Mouse (Mus musculus) small intestine, adult 2 months (tissue): ENCODE data around the gene Mybl2. TPM values are rescaled to one million over a fixed set of nuclear protein-coding genes. Genes with fewer than 3 reads are reported as not detected.

ENCODE experiments used
- H3K27ac ChIP-seq: fragments of 200-500 bp; 2 replicates; pipeline ENCODE4 v1.5.1; 2012; ENCODE audit warnings: low read depth, low read length, control low read depth, inconsistent platforms; ENCODE audit not compliant: insufficient read depth
- H3K27me3 ChIP-seq: fragments of 200-500 bp; 2 replicates; pipeline ENCODE4 v1.6.1; 2012; ENCODE audit warnings: mild to moderate bottlenecking, moderate library complexity, low read length, inconsistent platforms; ENCODE audit not compliant: control insufficient read depth, insufficient read depth
- H3K36me3 ChIP-seq: fragments of 200-500 bp; 2 replicates; pipeline ENCODE4 v1.6.1; 2012; ENCODE audit warnings: mild to moderate bottlenecking, low read length, control low read depth, inconsistent platforms; ENCODE audit not compliant: control insufficient read depth, insufficient read depth
- H3K4me1 ChIP-seq: fragments of 200-500 bp; 2 replicates; pipeline ENCODE4 v1.6.1; 2012; ENCODE audit warnings: low read length, inconsistent platforms, mixed read lengths; ENCODE audit not compliant: control insufficient read depth, insufficient read depth, insufficient read length
- H3K4me3 ChIP-seq: fragments of 200-500 bp; 2 replicates; pipeline ENCODE4 v1.5.1; 2012; ENCODE audit warnings: low read depth, mild to moderate bottlenecking, control low read depth, inconsistent platforms, low read length, moderate library complexity
- CTCF ChIP-seq: fragments of 200-500 bp; IDR thresholded peaks from 2 replicates; pipeline ENCODE4 v1.5.1; 2012; ENCODE audit warnings: low read depth, mild to moderate bottlenecking, control low read depth, inconsistent platforms, low read length, moderate library complexity, mixed read lengths; ENCODE audit not compliant: insufficient replicate concordance, insufficient read length; ENCODE audit errors: extremely low read depth
- POLR2A ChIP-seq: fragments of 200-500 bp; IDR thresholded peaks from 2 replicates; pipeline ENCODE4 v1.6.1; 2012; ENCODE audit warnings: low read depth, mild to moderate bottlenecking, control low read depth, inconsistent platforms, low read length, moderate library complexity
- WGBS: fragments of 180-500 bp; shearing (Covaris S2); methylation state at CpG from one replicate; pipeline ENCODE4 v1.1.7; 2018; 5-methylcytosine and 5-hydroxymethylcytosine counted together
- polyA plus RNA-seq: library from polyadenylated mRNA; depleted of rRNA; stranded (reverse); fragments of >200 nt; gene quantifications from 2 replicates; pipeline ENCODE4 v1.2.3, GENCODE M21; 2012; rRNA removed

The Mybl2 gene
- polyA plus RNA-seq = 3.3 and 5.6 TPM in 2 replicates

GRCm38 (mm10) chr2:163054335-163054840 lies at the start of gene Mybl2:
Gene Mybl2, plus strand, starts transcription at chr2:163054687.
- Histone ChIP-seq H3K4me3 (peak within 1 kb of the TSS; percentile 67), H3K27ac (no peak within 1 kb of the TSS), H3K27me3 (peaks cover 6% of the 10 kb centered on the region), H3K36me3 (no peaks in the 10 kb centered on the region), H3K4me1 (peaks cover 9% of the 10 kb centered on the region)
- under 1% methylated on average over 48 of the region's 48 CpGs for WGBS
- TF ChIP-seq POLR2A (no peak; the same call in 1 of the 2 replicates), CTCF (no peak)

GRCm38 (mm10) chr2:163007299-163007698 lies 47.2 kb upstream of the Mybl2 start:
- Histone ChIP-seq H3K27ac (no peak overlapping the region), H3K4me3 (no peak overlapping the region), H3K36me3 (no peaks in the 10 kb centered on the region), H3K4me1 (no peaks in the 10 kb centered on the region), H3K27me3 (no peaks in the 10 kb centered on the region)
- TF ChIP-seq POLR2A (no peak), CTCF (no peak)
- 56% methylated on average over 4 of the region's 4 CpGs for WGBS

GRCm38 (mm10) chr2:163016916-163017743 lies 37.4 kb upstream of the Mybl2 start, which contains the start of gene Ift52:
Gene Ift52, plus strand, starts transcription at chr2:163017354.
- H3K27ac ChIP-seq = peak within 1 kb of the TSS; percentile 44
- TF ChIP-seq POLR2A (peak; percentile 68; the same call in 1 of the 2 replicates), CTCF (no peak)
- H3K36me3 ChIP-seq = no peaks in the 10 kb centered on the region
- peak within 1 kb of the TSS; percentile 95 for H3K4me3 ChIP-seq
- no peaks in the 10 kb centered on the region for H3K27me3 ChIP-seq
- under 1% methylated on average over 57 of the region's 57 CpGs for WGBS
- peaks cover 1% of the 10 kb centered on the region; the same call in 1 of the 2 replicates for H3K4me1 ChIP-seq

DNA sequence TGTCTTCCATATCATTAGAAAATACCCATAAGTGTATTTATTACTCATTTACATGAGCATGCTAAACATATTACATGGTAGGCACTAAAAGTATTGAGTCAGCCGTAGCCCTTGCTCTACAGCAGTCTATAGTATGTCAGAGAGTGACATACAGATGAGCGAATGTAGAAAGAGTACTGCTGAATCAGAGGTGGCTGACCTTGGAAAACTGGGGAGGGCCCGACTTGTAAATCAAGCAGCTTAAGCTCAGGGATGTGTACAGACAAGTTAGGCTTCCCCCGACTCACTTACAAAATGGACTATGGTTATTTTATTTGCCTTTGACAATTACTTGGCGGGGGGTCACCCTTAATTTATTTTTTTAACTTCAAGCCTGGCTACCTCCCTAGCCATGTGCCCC lies 23.2 kb upstream of the Mybl2 start:
- H3K36me3 ChIP-seq = peaks cover 71% of the 10 kb centered on the region
- WGBS = 93% methylated on average over 5 of the region's 5 CpGs
- TF ChIP-seq CTCF (no peak), POLR2A (no peak)
- H3K4me3 ChIP-seq = no peak overlapping the region
- no peaks in the 10 kb centered on the region for H3K4me1 ChIP-seq
- H3K27me3 ChIP-seq = no peaks in the 10 kb centered on the region
- H3K27ac ChIP-seq = no peak overlapping the region

- Histone ChIP-seq H3K4me1 (no peaks in the 10 kb centered on the region), H3K4me3 (no peak overlapping the region), H3K27me3 (no peaks in the 10 kb centered on the region), H3K36me3 (peaks cover 72% of the 10 kb centered on the region), H3K27ac (no peak overlapping the region)
- WGBS = 92% methylated on average over 2 of the region's 2 CpGs
- TF ChIP-seq POLR2A (no peak), CTCF (no peak)
Observed at GRCm38 (mm10) chr2:163031757-163032156, 22.7 kb upstream of the Mybl2 start.

- H3K27ac ChIP-seq = no peak overlapping the region
- no peaks in the 10 kb centered on the region for H3K27me3 ChIP-seq
- no peak overlapping the region for H3K4me3 ChIP-seq
- H3K36me3 ChIP-seq = peaks cover 72% of the 10 kb centered on the region
- H3K4me1 ChIP-seq = no peaks in the 10 kb centered on the region
- WGBS = 55% methylated on average over 4 of the region's 4 CpGs
- TF ChIP-seq POLR2A (no peak), CTCF (no peak)
Observed at GRCm38 (mm10) chr2:163032622-163033021, 21.9 kb upstream of the Mybl2 start.

GRCm38 (mm10) chr2:163039940-163040339 lies 14.5 kb upstream of the Mybl2 start:
- Histone ChIP-seq H3K4me1 (no peaks in the 10 kb centered on the region), H3K36me3 (peaks cover 71% of the 10 kb centered on the region), H3K27ac (no peak overlapping the region), H3K27me3 (no peaks in the 10 kb centered on the region), H3K4me3 (no peak overlapping the region)
- WGBS = 85% methylated on average over 7 of the region's 7 CpGs
- TF ChIP-seq CTCF (no peak), POLR2A (no peak)
